Mouse (Mus musculus): Measurements from ENCODE around the gene Tmem236. TPM values are rescaled to one million over a fixed set of nuclear protein-coding genes. Genes with fewer than 3 reads are reported as not detected.

The Tmem236 gene
- polyA plus RNA-seq, 1 experiment from 2014 or later = 0.04 TPM

MicroRNA genes within 50 kb of the gene (microRNA counts, 519-probe panel; counts per million panel counts)
- 19.3 counts per million for microRNA mmu-miR-511

Small RNA genes within 50 kb of the gene (microRNA-seq; reads per million reads assigned to microRNA genes)
- gene Mir511 (ENCODE audit: borderline number of aligned reads) = 7.1 reads per million, percentile 26 among the genes with 10 or more reads in this experiment

Other genes starting within 250 kb of the Tmem236 start
- gene Hacd1, start 118.4 kb upstream of the Tmem236 start, polyA plus RNA-seq (2014; fragmentation: Nextera tagmentation; extraction: Ambion mirVana) = 101 and 111 TPM in 2 replicates
- 71.0 and 73.4 TPM in 2 replicates for gene Stam, start 100.4 kb upstream of the Tmem236 start, polyA plus RNA-seq (2014; fragmentation: Nextera tagmentation; extraction: Ambion mirVana)
- 20.9 and 21.0 TPM in 2 replicates for gene Mrc1, start 54.9 kb downstream of the Tmem236 start, polyA plus RNA-seq (2014; fragmentation: Nextera tagmentation; extraction: Ambion mirVana)
- gene Slc39a12, start 213.8 kb downstream of the Tmem236 start, polyA plus RNA-seq (2014; fragmentation: Nextera tagmentation; extraction: Ambion mirVana) = 0.34 and 0.36 TPM in 2 replicates